Mouse (Mus musculus) adrenal gland, adult (tissue): ENCODE results near the gene Olfr625-ps1.
A peak's percentile ranks its signal among the peaks of the same experiment; 100 is the strongest.

Experiments used
- DNase-seq, 2 experiments: peaks; one replicate each; pipeline ENCODE4 v3.0.0; 2022 to 2023; ENCODE audit warnings: low spot score in 1 of 2; ENCODE audit not compliant: inconsistent age in 2 of 2

The Olfr625-ps1 gene

DNA sequence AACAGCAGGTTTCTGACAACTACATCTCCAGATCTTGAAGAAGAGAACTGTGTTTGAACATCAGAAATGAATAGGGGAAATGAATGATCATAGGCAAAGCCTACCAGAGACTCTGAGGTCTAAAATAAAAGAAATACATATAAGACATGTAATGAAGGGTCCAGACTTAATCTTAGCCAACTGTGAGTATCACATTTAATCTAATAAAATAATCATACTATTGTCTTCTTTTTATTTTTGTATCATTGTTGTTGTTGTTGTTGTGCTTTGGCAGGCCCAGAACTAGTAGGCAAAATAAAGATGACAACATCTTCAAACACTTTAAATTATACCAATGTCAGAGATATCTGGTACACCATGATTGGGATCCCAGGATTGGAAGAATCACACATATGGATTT lies at the start of gene Olfr625-ps1:
Olfr625-ps1 (plus strand) TSS at position 301 of the 400 bp plus-strand sequence.
- no peak for DNase-seq

DNA sequence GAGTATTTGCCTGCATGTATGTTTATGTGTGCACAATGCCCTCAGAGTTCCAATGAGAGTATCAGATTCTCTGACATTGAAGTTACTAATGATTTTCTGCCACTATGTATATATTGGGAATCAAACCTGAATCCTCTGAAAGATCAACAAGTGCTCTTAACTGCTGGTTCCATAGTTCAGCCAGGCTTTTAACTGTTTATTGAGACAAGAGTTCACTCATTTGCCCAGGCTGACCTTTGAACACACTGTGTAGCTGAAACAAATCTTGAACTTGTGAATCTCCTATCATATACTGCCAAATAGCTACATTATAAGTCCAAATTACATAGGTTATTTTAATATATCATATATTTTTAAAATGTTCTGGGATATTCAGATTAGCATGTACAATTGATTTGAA lies 45.7 kb upstream of the Olfr625-ps1 start:
- DNase-seq = no peak

- no peak for DNase-seq
Observed at GRCm38 (mm10) chr7:103642602-103643001, 39.9 kb upstream of the Olfr625-ps1 start, which contains the start of gene Olfr622. Gene Olfr622, minus strand, starts transcription at chr7:103642702.

DNA sequence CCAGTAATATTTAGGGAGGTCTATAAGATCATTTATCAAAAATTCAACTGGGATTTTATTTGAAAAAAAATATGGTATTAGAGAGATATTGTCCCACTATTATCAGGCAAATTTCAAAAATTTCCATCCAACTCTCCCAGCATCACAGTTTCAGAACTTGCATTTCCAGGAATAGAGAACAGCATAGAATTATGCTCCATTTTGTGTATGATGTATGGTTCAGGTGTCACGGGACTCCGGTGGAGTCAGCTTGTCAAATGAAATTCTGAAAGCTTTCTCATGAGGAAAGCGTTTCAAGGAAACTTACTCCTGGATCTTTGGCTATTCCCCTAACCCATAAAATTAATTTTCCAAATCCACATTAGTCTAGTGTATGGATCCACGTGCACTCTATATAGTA lies 38.5 kb upstream of the Olfr625-ps1 start:
- DNase-seq = no peak

DNA sequence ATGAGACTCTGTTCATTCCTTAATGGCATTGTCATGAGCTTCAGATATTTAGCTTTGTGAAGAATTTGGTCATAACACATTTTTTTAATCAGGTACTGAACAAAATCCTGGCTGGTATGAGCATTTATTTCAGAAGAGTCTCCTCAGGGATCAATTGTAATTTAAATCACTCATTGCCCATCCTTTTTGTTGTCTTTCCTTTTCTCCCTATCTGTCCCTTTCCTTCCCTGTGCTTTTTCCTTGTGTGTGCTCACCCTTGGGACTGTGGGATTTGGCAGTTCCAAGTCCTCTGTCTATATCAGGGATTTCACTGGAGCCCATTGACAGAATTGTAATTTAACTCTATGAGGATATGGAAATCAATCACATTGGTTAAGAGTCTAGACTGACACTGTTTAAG lies 18.9 kb upstream of the Olfr625-ps1 start, which contains the start of gene Olfr623:
Olfr623 (minus strand) TSS at position 101 of the 400 bp plus-strand sequence.
- no peak for DNase-seq

GRCm38 (mm10) chr7:103671091-103671490 lies 11.4 kb upstream of the Olfr625-ps1 start, which contains the start of gene Olfr624:
Gene Olfr624, minus strand, starts transcription at chr7:103671191.
- DNase-seq = no peak

DNA sequence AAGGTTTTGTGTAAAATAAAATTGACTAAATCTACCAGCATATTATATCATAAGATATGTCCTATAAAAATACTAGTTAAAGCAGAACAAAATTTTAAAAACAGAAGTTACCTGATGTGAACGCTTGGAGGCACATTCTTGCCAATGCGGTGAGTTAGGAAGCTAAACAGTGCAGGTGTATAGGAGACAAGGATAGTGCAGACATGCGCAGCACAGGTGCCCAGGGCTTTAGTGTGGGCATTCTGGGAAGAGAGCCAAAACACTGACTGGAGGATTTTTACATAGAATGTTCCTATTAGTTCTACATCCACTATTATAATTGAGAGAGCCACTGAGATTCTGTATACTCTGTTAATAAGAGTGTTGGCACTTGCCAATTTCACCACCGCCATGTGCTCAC lies 16.9 kb downstream of the Olfr625-ps1 start:
- no peak for DNase-seq

GRCm38 (mm10) chr7:103712024-103712423 lies 29.5 kb downstream of the Olfr625-ps1 start:
- DNase-seq = peak in 1 of 2 experiments; percentile 23

DNA sequence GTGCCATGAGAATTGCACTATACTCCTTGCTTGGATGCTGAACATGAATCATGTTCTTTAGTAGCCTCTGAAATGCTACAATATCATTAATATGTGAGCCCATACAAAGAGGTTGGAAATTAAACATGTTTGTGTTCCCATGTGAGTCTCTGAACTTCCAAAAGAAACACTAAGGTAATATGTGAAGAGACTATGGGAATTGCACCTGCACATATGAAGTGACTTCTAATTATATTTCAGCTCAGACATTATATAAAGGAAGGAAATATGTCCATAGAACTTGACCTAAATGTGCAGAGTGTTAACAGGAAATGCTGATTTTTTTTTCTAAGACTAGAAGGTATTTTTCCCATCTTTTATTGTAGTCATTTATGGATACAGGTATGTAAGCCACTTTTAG lies 31.9 kb downstream of the Olfr625-ps1 start, which contains the start of gene Olfr243:
Olfr243 (plus strand) TSS at position 301 of the 400 bp plus-strand sequence.
- DNase-seq = no peak

DNA sequence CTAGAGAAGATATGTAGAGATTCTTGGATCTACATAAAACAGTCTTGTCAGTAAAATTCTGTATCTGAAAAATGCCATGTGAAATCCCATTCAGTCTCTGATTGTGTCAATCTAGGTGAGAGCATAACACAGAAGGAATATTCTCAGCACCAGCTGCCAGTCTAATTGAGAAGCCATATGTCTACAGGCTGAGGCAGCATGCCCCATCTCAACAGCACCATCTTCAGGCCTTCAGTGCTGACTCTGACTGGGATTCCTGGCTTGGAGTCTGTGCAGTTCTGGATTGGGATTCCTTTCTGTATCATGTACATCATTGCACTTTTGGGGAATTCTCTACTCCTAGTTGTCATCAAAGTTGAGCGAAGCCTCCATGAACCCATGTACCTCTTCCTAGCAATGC lies 33.9 kb downstream of the Olfr625-ps1 start:
- peak in 1 of 2 experiments; percentile 30 for DNase-seq

DNA sequence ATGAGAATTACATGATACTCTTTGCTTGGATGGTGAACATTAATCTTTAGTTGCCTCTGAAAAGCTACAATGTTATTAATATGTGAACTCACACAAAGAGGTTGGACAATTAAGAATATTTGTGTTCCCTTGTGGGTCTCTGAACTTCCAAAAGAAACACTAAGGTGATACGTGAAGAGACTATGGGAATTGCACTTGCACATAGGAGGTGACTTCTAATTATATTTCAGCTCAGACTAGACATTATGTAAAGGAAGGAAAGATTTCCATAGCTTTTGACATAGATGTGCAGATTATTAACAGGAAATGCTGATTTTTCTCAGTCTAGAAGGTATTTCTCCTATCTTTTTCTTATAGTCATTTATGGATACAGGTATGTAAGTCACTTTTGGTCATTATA lies 47.6 kb downstream of the Olfr625-ps1 start, which contains the start of gene Olfr628:
Olfr628 (plus strand) TSS at position 301 of the 400 bp plus-strand sequence.
- DNase-seq = no peak
